Mouse (Mus musculus) neural tube, embryonic 11.5 days (tissue): ENCODE measurements around the gene Tnfrsf12a. TPM values are rescaled to one million over a fixed set of nuclear protein-coding genes. Genes with fewer than 3 reads are reported as not detected.

Source experiments
- ATAC-seq: fragments of 200-750 bp; cut with Nextera tagmentation; 2 replicates; pipeline ENCODE4 v1.8.0; 2017; ENCODE audit warnings: moderate number of reproducible peaks, mild to moderate bottlenecking, moderate TSS enrichment, moderate library complexity; ENCODE audit not compliant: insufficient read depth, low FRiP score, low TSS enrichment
- DNase-seq: peaks from one replicate; pipeline ENCODE4 v3.0.0-alpha.2; 2015; ENCODE audit warnings: low spot score
- H3K27ac ChIP-seq: fragments of 300-500 bp; sonication (generic); 2 replicates; pipeline ENCODE4 v1.5.1; 2014; ENCODE audit warnings: low read depth, mild to moderate bottlenecking, low read length
- H3K27me3 ChIP-seq: fragments of 300-500 bp; sonication (generic); 2 replicates; pipeline ENCODE4 v1.6.1; 2014; ENCODE audit warnings: mild to moderate bottlenecking, low read length, mixed read lengths; ENCODE audit not compliant: control insufficient read depth, insufficient read depth
- H3K36me3 ChIP-seq: fragments of 300-500 bp; sonication (generic); 2 replicates; pipeline ENCODE4 v1.6.1; 2014; ENCODE audit warnings: mild to moderate bottlenecking, low read length, moderate library complexity, mixed read lengths; ENCODE audit not compliant: control insufficient read depth, insufficient read depth
- H3K4me1 ChIP-seq: fragments of 300-500 bp; sonication (generic); 2 replicates; pipeline ENCODE4 v1.6.1; 2014; ENCODE audit warnings: low read length, mixed read lengths; ENCODE audit not compliant: control insufficient read depth, insufficient read depth
- H3K4me2 ChIP-seq: fragments of 300-500 bp; sonication (generic); 2 replicates; pipeline ENCODE4 v1.6.1; 2014; ENCODE audit warnings: low read depth, mild to moderate bottlenecking, moderate library complexity
- H3K4me3 ChIP-seq: fragments of 300-500 bp; sonication (generic); 2 replicates; pipeline ENCODE4 v1.5.1; 2014; ENCODE audit warnings: low read depth, low read length
- H3K9ac ChIP-seq: fragments of 300-500 bp; sonication (generic); 2 replicates; pipeline ENCODE4 v1.6.1; 2014; ENCODE audit warnings: mild to moderate bottlenecking, low read length
- H3K9me3 ChIP-seq: fragments of 300-500 bp; sonication (generic); 2 replicates; pipeline ENCODE4 v1.6.1; 2016; ENCODE audit warnings: low read length; ENCODE audit not compliant: control insufficient read depth
- WGBS: fragments of 180-500 bp; shearing (Covaris S2); extraction: QIAGEN DNeasy Blood & Tissue Kit; methylation state at CpG from one replicate; pipeline ENCODE4 v1.1.7; 2014; 5-methylcytosine and 5-hydroxymethylcytosine counted together
- polyA plus RNA-seq: library from polyadenylated mRNA; unstranded; fragments of >200 nt; fragmentation: Nextera tagmentation; extraction: Ambion mirVana; gene quantifications from 2 replicates; pipeline ENCODE4 v1.2.1, GENCODE M21; 2014

Tnfrsf12a gene
- polyA plus RNA-seq, 1 experiment from 2014 or later, result 3.6 TPM

DNA sequence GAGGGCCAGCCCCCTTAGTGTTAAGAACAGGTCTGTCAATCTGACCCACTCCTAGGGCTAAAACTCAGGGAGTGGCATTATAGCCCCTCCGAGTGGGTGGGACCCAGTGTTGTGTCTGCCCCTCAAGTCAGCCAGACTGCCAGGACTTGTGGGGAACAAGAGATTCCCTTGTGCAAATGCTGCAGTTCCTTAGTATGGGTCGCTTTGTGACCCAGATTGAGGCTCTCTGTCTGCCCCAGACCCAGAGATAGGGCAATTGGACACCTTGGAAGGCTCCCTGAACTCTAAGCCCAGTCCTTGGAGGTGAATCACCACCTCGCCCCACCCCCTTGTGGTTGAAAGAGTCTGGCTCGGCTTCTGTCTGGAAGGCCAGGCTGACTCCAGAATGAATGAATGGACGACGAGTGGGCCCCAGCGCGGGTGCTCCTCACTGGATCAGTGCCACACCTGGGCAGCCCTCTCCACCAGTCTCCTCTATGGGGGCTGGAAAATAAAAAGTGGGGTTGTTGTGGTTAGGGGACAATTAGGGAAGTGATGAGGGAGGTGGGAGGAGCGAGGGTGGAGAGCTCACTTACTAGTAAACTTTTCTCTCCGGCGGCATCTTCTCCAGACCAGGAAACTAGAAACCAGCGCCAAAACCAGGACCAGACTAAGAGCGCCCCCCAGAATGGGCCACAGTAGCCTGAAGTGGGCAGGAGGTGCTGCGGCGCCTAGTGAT, 1.5 kb downstream of the Tnfrsf12a start:
- Histone ChIP-seq H3K9ac (peak overlapping the region; percentile 2; the same call in 1 of the 2 replicates), H3K4me3 (peak overlapping the region; percentile 35), H3K4me1 (peaks cover 15% of the 10 kb centered on the region), H3K27ac (no peak overlapping the region), H3K4me2 (peak overlapping the region; percentile 71; the same call in 1 of the 2 replicates), H3K27me3 (peaks cover 46% of the 10 kb centered on the region), H3K9me3 (no peaks in the 10 kb centered on the region), H3K36me3 (no peaks in the 10 kb centered on the region)
- DNase-seq (peak; percentile 7), ATAC-seq (no peak)
- WGBS, result 11% methylated on average over 15 of the region's 15 CpGs

DNA sequence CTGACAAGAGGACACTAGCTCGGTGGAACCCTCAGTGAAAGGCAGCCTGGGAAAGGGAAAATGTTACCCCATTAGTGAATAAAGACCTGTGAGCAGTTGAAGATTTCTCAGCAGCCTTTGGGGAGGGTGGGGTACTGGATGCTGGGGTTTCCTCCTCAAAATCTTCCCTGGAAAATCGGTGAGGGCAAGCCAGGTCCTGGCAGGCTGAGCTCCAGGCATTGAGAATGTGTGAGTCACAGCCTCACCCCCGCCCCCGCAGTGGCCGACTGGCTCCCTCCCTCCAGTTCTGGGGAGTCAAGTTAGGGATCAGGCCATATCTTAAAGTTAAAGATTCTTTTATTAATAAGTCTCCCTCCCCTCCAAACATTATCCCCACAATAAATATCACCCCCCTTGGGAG, 2.1 kb downstream of the Tnfrsf12a start:
- ATAC-seq, result no peak
- Histone ChIP-seq H3K27ac (no peak overlapping the region), H3K27me3 (peaks cover 40% of the 10 kb centered on the region), H3K9ac (no peak overlapping the region), H3K4me1 (peaks cover 15% of the 10 kb centered on the region), H3K4me2 (no peak overlapping the region), H3K9me3 (no peaks in the 10 kb centered on the region), H3K36me3 (peaks cover 3% of the 10 kb centered on the region; the same call in 1 of the 2 replicates), H3K4me3 (no peak overlapping the region)
- 29% methylated on average over 5 of the region's 5 CpGs for WGBS
- DNase-seq, result peak; percentile 9

DNA sequence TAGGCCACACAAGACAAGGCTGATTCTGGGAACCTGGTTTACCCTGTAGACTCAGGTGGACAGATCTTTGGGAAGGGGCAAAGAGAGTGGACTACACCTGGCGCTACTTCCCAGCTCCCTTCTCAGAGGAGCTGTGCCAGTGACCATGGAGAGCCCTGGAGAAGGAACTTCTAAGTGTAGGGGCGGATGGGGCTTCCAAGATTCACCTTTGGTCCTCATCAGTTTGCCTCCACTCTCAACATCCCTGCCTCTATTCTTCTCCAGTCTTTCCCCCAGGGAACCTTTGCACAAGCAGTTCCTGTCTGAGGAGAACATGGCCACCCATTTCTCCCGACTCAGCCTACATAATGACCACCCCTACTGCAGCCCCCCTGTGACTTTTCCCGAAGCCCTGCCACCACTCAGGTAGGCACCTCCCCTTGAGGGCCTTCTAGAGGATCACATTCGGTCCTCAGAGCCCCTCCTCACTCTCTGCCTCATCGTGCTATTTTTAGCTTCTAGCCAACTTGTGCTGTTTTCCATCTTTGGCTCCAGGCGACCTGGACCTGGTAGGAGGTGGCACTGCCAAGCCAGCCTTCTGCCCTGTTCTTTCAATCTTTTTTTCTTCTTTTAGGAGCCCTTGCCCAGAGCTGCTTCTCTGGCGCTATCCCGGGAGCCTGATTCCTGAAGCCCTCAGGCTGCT, 2.9 kb downstream of the Tnfrsf12a start:
- Histone ChIP-seq H3K9me3 (no peaks in the 10 kb centered on the region), H3K4me3 (peak overlapping the region; percentile 60), H3K27me3 (peaks cover 33% of the 10 kb centered on the region), H3K4me2 (peak overlapping the region; percentile 76), H3K9ac (peak overlapping the region; percentile 60), H3K27ac (no peak overlapping the region), H3K4me1 (peaks cover 15% of the 10 kb centered on the region), H3K36me3 (peaks cover 4% of the 10 kb centered on the region; the same call in 1 of the 2 replicates)
- ATAC-seq, result no peak
- WGBS, result 49% methylated on average over 9 of the region's 9 CpGs
- no peak for DNase-seq

DNA sequence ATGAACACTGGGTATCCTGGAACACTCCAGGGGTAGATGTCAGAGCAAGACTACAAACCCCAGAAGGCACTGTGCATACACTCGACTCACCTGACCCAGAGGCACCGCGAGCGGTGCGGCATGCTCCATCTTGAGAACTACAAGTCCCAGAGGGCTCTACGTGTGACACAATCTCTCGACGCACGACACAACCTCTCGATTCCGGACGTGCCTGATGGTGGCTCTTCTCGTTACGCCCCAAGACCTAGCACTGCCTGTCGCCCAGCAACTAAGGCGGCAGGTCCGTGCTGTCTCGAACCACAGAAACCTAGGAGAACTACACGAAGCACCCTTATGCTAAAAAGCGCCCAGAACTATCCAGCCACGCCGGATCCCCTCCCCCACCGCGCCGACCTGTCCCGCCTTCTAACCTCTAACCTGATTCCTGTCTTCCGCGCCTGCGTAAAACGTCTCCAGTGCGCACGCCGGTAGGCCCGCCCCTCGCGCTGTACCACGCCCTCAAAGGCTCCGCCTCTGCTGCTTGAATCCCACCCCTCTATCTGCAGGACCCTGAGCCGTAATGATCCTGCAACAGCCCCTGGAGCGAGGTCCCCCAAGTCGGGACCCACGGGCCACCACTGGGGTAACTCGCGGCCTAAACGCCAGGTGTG, 3.7 kb downstream of the Tnfrsf12a start, which contains the start of the genes Hcfc1r1 and Thoc6:
Gene Hcfc1r1, plus strand, starts transcription at position 173 of the 650 bp plus-strand sequence.
Gene Thoc6, minus strand, starts transcription at position 459 of the 650 bp plus-strand sequence.
- Histone ChIP-seq H3K9me3 (no peaks in the 10 kb centered on the region), H3K4me3 (peak within 1 kb of the TSS; percentile 60), H3K36me3 (peaks cover 9% of the 10 kb centered on the region), H3K27me3 (peaks cover 24% of the 10 kb centered on the region), H3K9ac (peak within 1 kb of the TSS; percentile 60), H3K4me1 (peaks cover 15% of the 10 kb centered on the region), H3K27ac (no peak within 1 kb of the TSS), H3K4me2 (peak within 1 kb of the TSS; percentile 76)
- ATAC-seq (peak; percentile 91), DNase-seq (peak; percentile 94)
- WGBS, result under 1% methylated on average over 45 of the region's 45 CpGs

DNA sequence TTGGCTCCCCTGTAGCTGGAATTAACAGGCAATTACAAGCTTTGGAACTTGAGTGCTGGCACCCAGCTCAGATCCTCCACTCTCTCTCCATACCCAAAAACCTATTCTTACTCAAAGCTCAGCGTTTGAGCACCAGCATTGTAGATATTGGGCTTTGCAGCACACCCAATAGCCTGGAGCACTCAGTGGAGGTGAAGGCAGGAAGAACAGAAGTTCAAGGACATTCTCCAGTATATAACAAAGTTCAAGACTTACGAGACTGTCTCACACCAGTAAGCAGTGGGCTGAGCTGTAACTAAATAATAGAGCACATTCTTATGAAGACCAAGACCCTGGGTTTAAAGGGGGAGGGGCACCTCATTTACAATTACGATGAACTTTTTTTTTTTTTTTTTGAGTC, 4.5 kb downstream of the Tnfrsf12a start:
- peaks cover 15% of the 10 kb centered on the region for H3K4me1 ChIP-seq
- peaks cover 17% of the 10 kb centered on the region for H3K27me3 ChIP-seq
- no peak overlapping the region for H3K9ac ChIP-seq
- ATAC-seq, result no peak
- DNase-seq, result no peak
- H3K36me3 ChIP-seq, result peaks cover 9% of the 10 kb centered on the region
- H3K9me3 ChIP-seq, result no peaks in the 10 kb centered on the region
- peak overlapping the region; percentile 60; the same call in 1 of the 2 replicates for H3K4me3 ChIP-seq
- 73% methylated on average over 3 of the region's 3 CpGs for WGBS
- H3K27ac ChIP-seq, result no peak overlapping the region
- peak overlapping the region; percentile 76 for H3K4me2 ChIP-seq

DNA sequence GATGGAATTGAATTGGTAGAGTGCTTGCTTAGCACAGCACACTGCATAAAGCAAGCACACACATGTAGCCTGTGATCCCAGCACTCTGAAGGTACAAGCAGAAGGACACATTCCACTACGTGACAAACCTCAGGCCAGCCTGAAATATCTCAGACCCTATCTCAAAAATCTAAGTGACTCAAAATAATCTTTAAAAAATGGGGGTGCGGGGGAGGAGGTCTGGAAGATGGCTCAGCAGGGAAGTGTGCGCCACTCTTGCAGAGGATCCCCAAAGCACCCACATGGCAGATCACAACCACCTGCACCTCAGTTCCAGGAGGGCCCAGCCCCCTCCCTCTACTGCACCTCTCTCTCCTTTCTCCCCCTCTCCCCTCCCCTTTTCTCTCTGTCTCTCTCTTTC, 5.7 kb downstream of the Tnfrsf12a start:
- peaks cover 9% of the 10 kb centered on the region for H3K36me3 ChIP-seq
- H3K4me1 ChIP-seq, result peaks cover 13% of the 10 kb centered on the region
- peaks cover 17% of the 10 kb centered on the region for H3K27me3 ChIP-seq
- DNase-seq (no peak), ATAC-seq (no peak)
- 92% methylated on average over 3 of the region's 3 CpGs for WGBS
- no peak overlapping the region for H3K9ac ChIP-seq
- H3K9me3 ChIP-seq, result no peaks in the 10 kb centered on the region
- no peak overlapping the region for H3K4me2 ChIP-seq
- no peak overlapping the region for H3K4me3 ChIP-seq
- H3K27ac ChIP-seq, result no peak overlapping the region

DNA sequence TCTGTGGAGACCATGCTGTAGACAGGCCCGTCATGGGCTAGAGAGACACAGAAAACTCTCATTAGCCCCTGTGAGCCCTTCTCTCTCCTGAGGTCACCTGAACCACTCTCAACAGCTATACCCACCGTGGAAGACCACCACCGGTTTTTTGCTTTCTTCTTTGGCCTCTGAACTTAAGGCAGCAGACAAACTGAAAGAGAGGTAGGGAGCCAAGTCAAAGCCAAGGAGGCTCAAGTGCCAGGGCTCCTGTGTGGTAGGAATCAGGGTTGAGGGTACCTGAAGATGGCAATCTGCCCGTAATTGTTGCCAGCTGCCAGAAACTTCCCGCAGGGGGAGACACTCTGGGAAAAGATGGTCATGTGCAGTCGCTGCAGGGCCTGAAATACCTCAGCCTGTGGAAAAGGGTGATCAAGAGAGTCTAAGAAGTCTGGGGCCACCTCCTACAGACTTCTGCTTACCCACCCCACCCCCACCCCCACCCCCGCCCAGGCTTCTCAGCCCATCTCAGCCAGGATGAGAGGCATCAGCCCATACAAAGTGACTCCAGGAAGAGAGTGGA, 6.7 kb downstream of the Tnfrsf12a start:
- Histone ChIP-seq H3K4me2 (no peak overlapping the region), H3K9me3 (no peaks in the 10 kb centered on the region), H3K4me3 (no peak overlapping the region), H3K4me1 (peaks cover 5% of the 10 kb centered on the region; the same call in 1 of the 2 replicates), H3K27ac (no peak overlapping the region), H3K9ac (no peak overlapping the region), H3K27me3 (peaks cover 8% of the 10 kb centered on the region), H3K36me3 (peaks cover 9% of the 10 kb centered on the region)
- ATAC-seq (no peak), DNase-seq (no peak)
- 89% methylated on average over 7 of the region's 7 CpGs for WGBS

DNA sequence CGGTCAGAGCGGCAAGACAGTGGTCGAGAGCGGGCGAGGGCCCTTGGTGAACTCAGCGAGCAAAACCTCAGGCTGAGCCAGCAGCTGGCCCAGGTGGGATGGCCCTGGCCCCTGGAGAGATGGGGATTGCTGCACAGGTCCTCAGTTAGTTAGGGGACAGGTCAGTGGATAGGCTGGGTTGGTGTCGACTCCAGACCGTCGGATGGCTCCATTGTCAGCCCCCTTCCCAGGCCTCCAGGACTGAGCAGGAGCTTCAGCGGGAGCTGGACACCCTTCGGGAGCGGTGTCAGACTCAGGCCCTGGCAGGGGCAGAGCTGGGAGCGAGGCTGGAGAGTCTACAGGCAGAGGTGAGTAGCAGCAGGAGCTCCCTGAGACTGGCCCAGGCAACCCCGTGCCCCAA, 11.8 kb downstream of the Tnfrsf12a start:
- peaks cover 13% of the 10 kb centered on the region for H3K27me3 ChIP-seq
- H3K4me3 ChIP-seq, result no peak overlapping the region
- H3K9ac ChIP-seq, result no peak overlapping the region
- H3K27ac ChIP-seq, result no peak overlapping the region
- H3K4me2 ChIP-seq, result no peak overlapping the region
- H3K36me3 ChIP-seq, result peaks cover 8% of the 10 kb centered on the region
- 80% methylated on average over 14 of the region's 14 CpGs for WGBS
- H3K4me1 ChIP-seq, result no peaks in the 10 kb centered on the region
- ATAC-seq, result no peak
- DNase-seq, result no peak
- no peaks in the 10 kb centered on the region for H3K9me3 ChIP-seq
